Mouse (Mus musculus) CD4-positive, CD25-positive, alpha-beta regulatory T cell, adult 4 months (primary cell): ENCODE results near the gene Pla2g3. TPM values are rescaled to one million over a fixed set of nuclear protein-coding genes. Genes with fewer than 3 reads are reported as not detected.
A peak's percentile ranks its signal among the peaks of the same experiment; 100 is the strongest.

Experiments
- ATAC-seq: one replicate; pipeline ENCODE4 v1.8.0; 2017
- polyA plus RNA-seq, 2 experiments: library from polyadenylated mRNA; unstranded; fragments of 100-300 nt; shearing (Covaris generic); gene quantifications; one replicate each; pipeline ENCODE4 v1.2.1; 2017

The Pla2g3 gene
- under 1 TPM in 1 of 2 experiments, not detected in 1; 0.20 TPM for polyA plus RNA-seq

DNA sequence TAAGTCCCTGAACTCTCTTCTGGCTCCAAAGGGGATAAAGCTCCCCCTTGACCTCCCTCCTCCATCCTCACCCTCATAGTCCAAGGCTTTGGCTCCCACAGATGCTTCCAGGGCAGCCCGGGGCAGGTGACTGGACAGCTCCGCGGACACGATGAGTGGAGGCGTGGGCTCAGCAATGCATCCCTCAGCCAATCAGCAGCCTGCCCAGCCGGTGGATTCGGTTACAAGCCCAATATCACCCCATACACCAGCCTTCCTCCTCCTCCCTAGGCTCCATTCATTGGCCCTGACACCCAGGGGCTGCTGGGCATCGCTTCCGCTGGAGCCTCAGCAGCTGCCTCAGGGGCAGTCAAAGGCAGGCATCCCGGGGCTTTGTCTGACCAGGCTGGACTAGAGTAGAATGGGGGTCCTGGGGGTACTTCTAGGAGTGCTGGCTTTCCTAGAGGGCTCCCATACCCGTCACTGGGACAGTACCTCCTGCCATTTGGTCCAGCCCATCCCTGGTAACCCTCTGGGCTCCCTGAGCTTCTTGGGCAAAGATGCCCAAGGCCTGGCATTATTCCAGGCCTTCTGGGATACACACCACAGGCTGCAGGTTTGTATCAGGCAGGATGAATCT is at the start of gene Pla2g3:
Pla2g3 (plus strand) TSS at position 333 of the 619 bp plus-strand sequence.
- ATAC-seq = no peak

DNA sequence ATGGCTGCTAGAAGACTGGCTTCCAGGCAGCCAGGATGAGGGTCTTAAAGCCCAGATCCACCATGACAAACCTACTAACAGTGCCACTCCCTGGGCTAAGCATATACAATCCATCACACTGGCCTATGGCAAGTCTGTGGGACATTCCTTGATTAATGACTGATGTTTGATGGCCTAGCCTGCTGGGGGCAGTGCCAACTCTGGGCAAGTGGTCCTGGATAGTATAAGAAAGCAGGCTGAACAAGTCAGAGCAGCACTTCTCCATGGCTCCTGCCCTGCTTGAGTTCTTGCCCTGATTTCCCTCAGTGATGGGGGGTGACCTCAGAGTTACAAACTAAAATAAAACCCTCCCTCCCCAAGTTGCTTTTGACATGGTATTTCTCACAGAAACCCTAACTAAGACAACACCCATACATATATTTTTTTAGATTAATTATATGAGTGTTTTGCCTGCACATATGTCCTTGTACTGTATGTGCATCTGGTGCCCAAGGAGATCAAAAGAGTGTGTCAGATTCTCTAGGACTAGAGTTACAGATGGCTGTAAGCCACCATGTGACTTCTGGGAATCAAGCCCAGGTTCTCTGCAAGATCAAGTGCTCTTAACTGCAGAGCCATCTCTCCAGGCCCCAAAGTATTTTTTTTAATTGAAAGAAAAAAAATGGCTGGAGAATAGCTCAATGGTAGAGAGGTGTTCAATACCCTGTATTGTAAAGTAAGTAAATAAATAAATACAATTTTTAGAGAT is 46.2 kb upstream of the Pla2g3 start:
- no peak for ATAC-seq

DNA sequence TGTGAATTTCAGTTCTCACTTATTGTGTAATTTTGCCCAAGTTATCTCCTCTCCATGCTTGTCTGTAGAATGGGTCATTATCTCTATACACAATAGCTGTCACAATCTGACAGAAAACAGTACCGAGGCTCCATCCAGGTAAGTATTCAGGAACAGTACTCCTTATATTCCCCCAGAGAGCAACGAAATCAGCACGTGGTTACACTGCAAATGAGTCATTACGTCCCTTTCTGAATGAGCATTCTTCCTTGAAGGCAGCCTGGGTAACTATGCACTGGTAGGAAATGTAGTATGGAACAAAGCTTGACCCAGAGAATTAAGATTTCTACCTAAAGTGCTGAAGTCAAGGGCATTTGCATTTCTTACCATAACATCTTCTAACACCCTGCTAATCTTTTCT is 45.4 kb upstream of the Pla2g3 start:
- ATAC-seq = no peak

- no peak for ATAC-seq
Observed at GRCm38 (mm10) chr11:3443091-3443490, 45.0 kb upstream of the Pla2g3 start.

DNA sequence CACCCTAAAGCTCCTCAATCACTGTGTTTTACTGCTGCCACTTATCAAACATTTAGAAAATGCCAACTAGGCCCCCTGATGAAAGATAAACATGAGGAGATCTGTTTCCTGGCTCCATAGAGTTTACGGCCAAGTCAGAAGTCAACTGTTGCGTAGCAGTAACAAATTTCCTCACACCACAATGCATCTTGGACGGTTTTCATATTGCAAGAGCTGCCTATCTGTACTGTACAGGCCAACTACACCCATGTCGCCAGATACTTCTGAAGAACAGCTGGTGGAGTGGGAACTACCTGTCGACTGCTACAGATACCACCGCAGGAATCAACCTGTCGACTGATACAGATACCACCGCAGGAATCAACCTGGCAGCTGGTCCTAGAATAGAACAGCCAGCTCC is 43.2 kb upstream of the Pla2g3 start:
- no peak for ATAC-seq

GRCm38 (mm10) chr11:3451701-3452163 is 36.4 kb upstream of the Pla2g3 start:
- ATAC-seq = peak; percentile 9

DNA sequence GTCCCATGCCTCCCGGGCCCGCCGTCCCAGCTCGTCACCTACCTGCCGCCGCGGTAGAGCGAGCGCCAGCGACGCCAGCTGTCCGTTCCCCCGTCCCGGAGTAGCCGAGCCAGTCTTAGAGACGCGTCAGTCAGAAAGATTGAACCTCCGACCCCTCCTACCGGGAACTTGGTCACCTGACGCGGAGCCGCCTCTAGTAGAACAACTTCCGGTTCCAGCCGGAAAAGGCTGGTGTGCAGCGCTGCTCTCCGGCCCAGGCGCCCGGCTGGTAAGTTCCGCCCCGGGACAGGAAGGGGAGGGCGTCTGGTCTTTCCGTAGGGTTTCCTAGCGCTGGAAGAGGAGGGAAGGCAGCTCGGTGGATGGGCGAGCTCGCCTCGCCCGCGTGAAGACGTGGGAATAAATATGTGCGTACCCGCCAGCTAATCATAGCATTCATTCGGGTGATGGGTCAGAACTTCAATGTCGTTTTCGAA is 35.9 kb upstream of the Pla2g3 start, which contains the start of gene Rnf185:
Rnf185 (minus strand) TSS at position 197 of the 473 bp plus-strand sequence.
- ATAC-seq = peak; percentile 98

DNA sequence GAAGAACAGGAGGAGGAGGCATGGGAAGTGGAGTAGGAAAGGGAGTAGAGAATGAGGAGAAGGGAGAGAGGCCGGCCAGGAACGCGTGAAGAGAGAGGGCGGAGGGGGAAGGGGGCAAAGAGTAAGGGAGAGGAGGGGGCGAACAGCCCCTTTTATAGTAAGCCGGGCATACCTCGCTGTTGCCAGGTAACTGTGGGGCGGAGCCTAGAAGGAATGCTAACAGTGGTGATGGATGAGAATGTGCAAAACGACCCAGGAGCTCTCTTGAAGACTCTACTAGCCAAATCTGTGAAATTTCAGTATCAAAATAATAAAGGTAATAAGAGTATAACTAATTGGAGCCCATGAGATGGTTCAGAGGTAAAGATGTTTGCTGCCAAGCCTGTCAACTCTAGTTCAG is 35.3 kb upstream of the Pla2g3 start:
- ATAC-seq = no peak

DNA sequence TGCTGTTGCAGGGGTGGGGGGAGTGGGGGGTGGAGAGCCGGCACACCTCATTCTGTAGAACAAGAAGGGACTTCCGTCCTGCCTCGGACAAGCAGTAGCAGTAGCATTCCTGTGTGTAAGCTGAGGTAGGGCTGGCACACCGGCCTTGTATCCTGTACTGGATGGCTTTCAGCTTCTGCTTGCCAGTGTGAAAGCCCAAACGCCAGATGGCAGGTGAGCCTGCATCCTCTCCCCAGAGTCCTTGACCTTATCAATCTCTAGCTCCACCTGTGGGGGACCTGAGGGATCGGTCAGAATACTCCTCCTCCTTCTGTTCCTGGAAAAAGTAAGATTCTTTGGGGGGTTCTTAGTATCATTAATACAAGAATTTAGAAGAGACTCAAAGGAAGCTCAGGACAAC is 34.6 kb upstream of the Pla2g3 start:
- no peak for ATAC-seq

DNA sequence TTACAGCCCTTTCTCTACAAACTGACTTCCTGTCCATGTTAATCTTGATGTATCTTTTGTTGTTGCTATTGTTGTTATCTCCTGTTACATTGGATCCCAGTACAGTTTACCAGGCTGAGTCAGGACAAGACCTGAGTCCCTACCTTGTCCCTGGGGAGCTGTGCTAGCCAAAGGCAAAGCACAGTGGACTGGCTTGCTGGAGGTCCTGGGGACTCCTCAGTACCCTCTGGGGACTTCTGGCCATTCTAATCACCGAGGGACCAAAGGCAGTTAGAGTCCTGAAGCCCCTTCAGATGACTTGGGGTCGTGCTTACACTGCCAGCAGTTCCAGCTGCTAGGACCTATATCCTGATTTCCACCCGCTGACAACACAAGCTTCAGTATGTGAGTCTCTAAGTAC is 33.6 kb upstream of the Pla2g3 start:
- no peak for ATAC-seq

DNA sequence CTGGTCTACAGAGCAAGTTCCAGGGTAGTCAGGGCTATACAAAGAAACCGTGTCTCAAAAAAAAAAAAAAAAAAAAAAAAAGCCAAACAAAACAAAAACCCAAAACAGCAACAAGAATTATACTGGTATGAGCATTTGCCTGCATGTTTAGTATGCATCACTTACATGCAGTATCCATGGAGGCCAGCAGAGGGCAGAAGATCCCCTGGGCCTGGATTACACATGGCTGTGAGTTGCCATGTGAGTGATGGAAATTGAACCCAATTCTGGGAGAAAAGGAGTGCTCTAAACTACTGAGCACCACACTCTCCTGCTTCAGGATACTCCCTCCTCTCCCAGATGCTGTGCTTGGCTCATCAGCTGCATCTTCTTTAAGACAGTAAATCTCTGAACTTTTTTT is 31.7 kb upstream of the Pla2g3 start:
- no peak for ATAC-seq

GRCm38 (mm10) chr11:3458428-3459104 is 29.5 kb upstream of the Pla2g3 start:
- ATAC-seq = no peak

- no peak for ATAC-seq
Observed at GRCm38 (mm10) chr11:3459105-3459468, 29.0 kb upstream of the Pla2g3 start.

DNA sequence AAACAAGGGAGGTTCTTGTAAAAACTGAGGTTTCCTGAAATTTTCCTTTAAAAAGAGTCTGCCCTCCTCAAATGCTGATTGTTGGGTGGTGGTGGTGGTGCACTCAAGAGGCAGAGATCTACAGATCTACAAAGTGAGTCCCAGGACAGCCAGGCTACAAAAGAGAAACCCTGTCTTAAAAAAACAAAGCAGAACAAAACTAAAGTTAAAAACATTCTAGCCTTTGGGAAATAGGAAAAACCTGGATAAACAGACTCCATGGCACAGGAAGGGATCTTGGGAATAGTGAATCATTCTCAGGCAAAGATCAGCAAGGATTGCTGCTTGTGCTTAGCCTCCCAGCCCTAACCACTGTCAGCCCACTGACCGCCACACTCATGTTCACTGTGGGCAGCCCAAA is 25.2 kb upstream of the Pla2g3 start:
- ATAC-seq = no peak

DNA sequence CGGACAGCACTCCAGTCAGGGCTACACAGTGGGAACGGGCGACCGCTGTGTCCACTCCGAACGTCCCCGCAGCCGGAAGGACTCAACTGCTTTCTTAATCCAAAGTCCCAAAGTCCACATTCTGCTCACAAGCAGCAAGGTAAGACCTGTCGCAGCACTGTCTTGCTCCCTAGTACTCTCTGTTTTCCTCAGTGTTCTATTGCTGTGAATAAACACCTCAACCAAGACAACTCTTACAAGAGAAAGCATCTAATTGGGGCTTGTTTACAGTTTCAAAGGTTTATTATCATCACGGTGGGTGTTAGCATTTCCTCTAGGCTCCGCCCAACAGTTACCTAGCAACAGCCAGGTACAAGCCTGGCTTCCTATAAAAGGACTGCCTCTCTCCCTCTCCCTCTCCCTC is 16.6 kb upstream of the Pla2g3 start:
- ATAC-seq = no peak

DNA sequence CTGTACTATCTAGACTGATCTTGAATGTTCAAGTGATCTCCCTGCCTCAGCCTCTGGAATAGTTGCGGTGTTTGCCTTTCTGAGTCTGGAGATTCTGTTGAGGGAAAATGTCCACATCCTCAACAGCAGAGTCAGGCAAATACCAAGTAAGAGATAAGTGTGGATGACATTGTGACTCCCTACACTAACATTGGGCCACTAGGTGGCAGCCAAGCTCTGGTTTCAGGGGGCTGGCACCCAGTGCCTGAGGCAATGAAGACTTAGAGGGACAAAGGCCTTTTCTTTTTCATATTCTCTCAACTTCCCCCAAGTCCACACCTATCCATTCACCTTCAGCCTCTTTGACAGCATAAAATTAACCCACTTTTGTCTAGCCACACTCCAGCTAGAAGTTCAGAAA is 15.6 kb upstream of the Pla2g3 start:
- peak; percentile 61 for ATAC-seq

DNA sequence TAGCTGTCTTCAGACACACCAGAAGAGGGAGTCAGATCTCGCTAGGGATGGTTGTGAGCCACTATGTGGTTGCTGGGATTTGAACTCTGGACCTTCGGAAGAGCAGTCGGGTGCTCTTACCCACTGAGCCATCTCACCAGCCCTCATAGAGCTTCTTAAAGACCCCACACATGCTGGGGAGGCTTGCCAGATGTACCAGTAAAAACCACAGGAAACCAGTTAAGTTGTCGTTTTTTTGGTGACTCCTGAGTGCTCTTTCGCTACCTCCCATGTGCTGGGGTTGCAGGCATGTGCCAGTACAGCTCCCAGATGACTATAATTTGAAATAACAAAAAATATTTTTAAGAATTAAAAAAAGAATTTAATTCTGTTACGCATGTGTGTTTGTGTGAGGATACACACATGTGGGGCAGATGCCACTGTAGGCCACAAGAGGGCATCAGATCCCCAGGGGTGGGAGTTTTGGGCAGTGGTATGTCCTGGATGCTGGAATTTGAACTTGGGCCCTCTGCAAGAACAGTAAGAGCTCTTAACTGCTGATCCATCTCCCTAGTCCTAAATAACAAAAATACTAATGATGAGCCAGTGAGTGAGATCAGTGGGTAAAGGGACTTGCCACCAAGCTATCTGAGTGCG is 13.5 kb upstream of the Pla2g3 start:
- ATAC-seq = no peak

GRCm38 (mm10) chr11:3475489-3475888 is 12.6 kb upstream of the Pla2g3 start:
- ATAC-seq = no peak

GRCm38 (mm10) chr11:3483980-3484642 is 4.0 kb upstream of the Pla2g3 start:
- no peak for ATAC-seq

DNA sequence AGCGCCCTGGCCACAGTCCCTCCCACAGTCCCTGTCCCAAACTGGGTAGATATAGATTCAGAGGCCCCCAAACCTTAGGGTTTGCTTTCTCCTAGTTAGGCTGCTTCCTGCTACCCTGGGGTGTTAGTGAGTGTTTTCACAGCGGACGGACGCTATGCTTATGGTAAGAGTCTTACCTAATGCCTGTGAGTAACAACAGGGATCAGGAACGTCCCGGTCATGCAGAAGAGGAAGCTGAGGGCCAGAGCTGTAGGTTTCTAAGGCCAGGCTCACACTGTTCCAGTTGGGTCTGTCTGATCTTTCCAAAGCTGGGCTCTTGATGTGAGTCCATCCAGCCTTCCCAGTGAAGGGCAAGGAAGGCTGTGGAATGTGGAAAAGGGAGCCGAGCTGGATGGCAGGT is 1.7 kb upstream of the Pla2g3 start:
- ATAC-seq = no peak

DNA sequence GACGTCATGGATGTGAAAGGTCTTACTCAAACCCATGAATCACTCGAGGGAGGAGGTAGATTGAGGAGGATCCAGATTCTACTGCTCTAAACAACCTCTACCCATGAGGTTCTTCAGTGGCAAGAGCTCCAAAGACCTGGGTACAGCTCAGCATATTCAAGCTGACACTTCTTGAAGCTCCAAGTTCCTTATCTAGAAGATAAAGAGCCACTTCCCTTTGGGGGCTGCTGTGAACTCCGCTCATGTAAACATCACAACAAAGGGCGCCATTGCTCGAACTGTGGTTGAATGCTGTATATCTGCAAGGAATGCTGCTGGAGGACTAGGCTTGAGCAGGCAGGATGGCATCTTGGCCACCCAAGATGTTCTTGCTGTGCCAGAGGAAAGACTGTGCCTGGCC is 952 bp downstream of the Pla2g3 start:
- no peak for ATAC-seq

DNA sequence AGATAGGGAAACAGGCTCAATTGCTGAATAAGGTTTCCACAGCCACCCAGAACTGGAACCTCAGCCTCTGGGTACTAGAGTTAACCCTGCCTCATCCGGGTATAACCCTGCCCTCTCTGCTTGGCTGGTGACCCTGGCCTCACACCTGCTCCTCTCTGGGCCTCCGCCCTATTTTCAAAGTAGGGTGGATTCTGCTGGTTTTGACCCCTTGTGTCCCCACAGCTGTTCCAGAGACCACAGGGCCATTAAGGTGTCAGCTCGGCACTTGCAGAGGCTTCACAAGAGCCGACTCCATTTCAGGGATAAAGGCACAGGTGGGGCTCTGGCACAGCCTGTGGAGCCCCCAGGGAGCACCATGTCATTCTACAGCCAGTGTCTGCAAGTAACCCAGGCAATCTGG is 4.7 kb downstream of the Pla2g3 start:
- ATAC-seq = no peak

DNA sequence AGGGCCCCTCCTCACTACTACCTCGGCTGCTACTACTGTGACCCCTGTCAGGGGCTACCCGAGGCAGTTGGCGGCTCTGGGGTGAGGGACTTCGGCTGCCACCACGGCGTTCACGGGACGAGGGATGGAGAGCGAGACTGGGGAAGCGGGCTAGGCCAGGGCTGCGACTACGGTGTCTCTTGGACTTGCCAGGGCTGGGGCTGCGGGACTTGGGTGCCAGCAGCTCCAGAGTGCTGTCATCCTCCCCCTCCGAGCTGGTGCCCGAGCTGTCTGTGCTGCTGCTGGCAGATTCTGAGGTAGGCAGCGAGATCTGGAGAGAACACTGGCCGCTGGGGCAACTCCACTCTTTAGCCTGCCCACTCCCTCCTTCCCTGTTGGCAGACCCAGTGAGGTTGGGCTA is 6.8 kb downstream of the Pla2g3 start:
- ATAC-seq = no peak
